Mouse (Mus musculus) erythroblast, embryonic 14.5 days (primary cell): Measurements from ENCODE around the gene Hint2. TPM values are rescaled to one million over a fixed set of nuclear protein-coding genes. Genes with fewer than 3 reads are reported as not detected.

Experiments used
- H3K27me3 ChIP-seq: 2 replicates; pipeline ENCODE4 v1.6.1; 2012; ENCODE audit warnings: inconsistent platforms; ENCODE audit not compliant: control insufficient read depth
- H3K36me3 ChIP-seq: 2 replicates; pipeline ENCODE4 v1.6.1; 2012; ENCODE audit warnings: mild to moderate bottlenecking, inconsistent platforms; ENCODE audit not compliant: control insufficient read depth
- H3K4me1 ChIP-seq: 2 replicates; pipeline ENCODE4 v1.6.1; 2012; ENCODE audit warnings: inconsistent platforms; ENCODE audit not compliant: control insufficient read depth
- H3K4me3 ChIP-seq: replicated peaks from 2 replicates; pipeline ENCODE3; 2012; ENCODE audit warnings: moderate library complexity, mild to moderate bottlenecking, inconsistent platforms
- H3K9me3 ChIP-seq: 2 replicates; pipeline ENCODE4 v1.6.1; 2012; ENCODE audit warnings: low read length, inconsistent platforms, mixed read lengths; ENCODE audit not compliant: control insufficient read depth
- GATA1 ChIP-seq: IDR thresholded peaks from 2 replicates; pipeline ENCODE4 v1.6.1; 2012; ENCODE audit warnings: low read length, inconsistent platforms, mixed read lengths
- TAL1 ChIP-seq: IDR thresholded peaks from 3 replicates; pipeline ENCODE4 v1.6.1; 2012; ENCODE audit warnings: low read length, inconsistent platforms, mixed read lengths
- polyA plus RNA-seq: library from polyadenylated mRNA; stranded (reverse); fragments of >175 nt; gene quantifications from 2 replicates; pipeline ENCODE4 v1.2.3, GENCODE M21; 2012

Gene Hint2
- polyA plus RNA-seq, 1 experiment: 3.9 TPM

DNA sequence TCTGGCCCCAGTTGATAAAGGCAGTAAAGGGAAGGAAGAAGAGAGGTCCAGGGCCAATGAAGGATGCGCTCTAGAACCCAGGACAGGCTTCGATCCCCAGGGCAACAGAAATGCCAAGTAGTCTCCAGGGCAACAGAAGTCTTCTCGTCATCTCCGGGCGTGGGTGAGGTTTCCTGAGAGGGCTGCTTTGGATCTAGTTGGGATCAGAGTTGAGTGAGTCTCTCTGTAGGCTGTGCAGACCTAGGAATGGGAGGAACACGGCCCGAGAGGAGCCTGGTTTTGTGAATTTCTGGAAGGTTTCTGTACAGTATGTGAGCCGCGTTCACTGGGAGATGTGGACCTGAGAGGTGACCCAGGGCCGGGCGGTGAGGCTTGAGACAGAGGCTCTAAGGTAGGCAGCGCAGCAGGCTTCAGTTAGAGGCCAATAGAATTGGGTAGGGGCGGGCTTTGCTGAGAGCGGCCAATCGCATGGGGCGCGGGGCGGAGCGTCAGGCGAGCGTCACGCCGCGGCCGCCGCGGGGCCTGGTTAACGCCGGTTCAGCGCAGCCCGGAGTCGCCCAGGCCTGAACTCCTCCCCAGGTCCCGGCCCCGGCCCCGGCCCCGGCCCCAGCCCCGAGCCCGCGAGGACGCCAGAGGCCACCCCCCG is 12.6 kb upstream of the Hint2 start, which contains the start of the genes Tmem8b and Fam221b:
Tmem8b (plus strand) TSS at position 190 of the 646 bp plus-strand sequence.
Fam221b (minus strand) TSS at position 364 of the 646 bp plus-strand sequence.
- Histone ChIP-seq H3K36me3 (no peaks in the 10 kb centered on the region), H3K4me1 (peaks cover 30% of the 10 kb centered on the region), H3K9me3 (no peaks in the 10 kb centered on the region), H3K27me3 (peaks cover 30% of the 10 kb centered on the region), H3K4me3 (peak within 1 kb of the TSS; percentile 72)
- TF ChIP-seq TAL1 (no peak), GATA1 (no peak)

DNA sequence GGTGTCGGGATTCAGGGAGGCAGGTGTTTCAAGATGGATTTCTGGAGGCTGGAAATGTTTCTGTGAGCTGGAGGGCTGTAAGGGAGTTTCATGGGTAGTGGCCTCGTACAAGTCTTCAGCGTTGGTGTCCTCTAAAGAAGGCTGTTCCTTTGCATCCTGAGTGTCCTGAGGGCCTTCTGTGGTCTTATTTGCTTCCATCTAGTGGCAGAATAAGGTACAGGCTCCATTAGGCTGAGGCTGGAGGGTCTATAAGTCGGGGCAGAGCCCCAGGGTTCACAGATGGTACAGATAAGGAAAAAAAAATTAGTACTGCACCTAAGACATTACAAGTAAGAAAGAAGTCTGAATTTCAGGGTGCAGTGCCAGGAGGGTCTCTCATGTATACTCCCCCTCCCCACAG is 10.1 kb upstream of the Hint2 start:
- Histone ChIP-seq H3K9me3 (no peaks in the 10 kb centered on the region), H3K4me1 (peaks cover 30% of the 10 kb centered on the region), H3K36me3 (no peaks in the 10 kb centered on the region), H3K27me3 (peaks cover 52% of the 10 kb centered on the region), H3K4me3 (no peak overlapping the region)
- TF ChIP-seq TAL1: no peak
- no peak for TF ChIP-seq GATA1

DNA sequence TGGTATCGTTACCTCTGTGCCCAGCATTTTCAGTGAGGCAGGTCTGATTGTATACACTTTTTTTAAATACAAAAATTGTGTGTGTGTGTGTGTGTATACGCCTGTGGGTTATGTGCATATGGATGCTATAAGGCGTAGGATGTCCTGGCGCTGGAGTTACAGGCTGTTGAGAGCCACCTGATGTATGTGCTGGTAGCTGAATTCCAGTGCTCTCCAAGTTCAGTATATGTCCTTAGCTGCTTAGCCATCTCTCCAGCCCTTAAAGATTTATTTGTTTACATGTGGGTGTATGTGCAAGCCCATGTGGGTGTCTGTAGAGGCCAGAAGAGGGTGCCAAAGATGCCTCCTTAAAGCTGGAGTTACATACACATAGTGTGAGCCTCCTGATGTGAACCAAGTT is 880 bp upstream of the Hint2 start:
- H3K27me3 ChIP-seq: peaks cover 18% of the 10 kb centered on the region
- H3K9me3 ChIP-seq: no peaks in the 10 kb centered on the region
- TF ChIP-seq GATA1 (no peak), TAL1 (no peak)
- no peaks in the 10 kb centered on the region for H3K36me3 ChIP-seq
- H3K4me1 ChIP-seq: peaks cover 39% of the 10 kb centered on the region
- H3K4me3 ChIP-seq: peak overlapping the region; percentile 83

DNA sequence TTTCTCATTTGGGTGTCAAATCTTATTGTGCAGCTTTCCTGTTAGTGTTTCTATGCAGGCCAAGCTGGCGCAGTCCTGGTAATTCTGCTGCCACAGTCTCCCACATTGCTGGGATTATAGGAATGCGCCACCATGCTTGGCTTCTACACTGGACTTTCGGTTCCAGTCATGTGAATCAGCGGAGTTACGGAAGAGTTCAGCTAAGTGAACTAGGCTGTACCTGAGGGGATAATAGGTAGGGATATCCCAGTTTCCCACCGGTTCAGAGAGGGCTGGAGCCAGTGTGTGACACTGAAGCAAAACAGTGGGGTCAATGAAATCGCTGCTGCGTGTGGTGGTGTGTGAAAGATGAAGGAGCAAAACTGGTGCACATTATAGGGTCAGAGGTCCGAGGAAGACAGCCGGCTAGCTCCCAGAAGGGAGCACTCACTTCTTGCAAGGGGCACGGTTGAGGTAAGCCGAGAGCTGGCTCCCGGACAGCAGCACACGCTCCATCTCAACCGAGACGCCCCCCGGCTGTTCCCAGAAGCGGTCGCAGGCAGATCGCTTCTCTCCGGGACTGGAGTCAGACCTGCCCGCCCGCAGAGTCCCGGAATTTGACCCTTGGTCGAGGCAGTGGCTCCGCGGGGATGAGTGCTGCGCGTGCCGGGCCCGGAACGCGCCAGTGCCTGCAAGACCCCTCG is 469 bp downstream of the Hint2 start:
- Histone ChIP-seq H3K36me3 (no peaks in the 10 kb centered on the region), H3K4me1 (peaks cover 39% of the 10 kb centered on the region), H3K4me3 (peak overlapping the region; percentile 83), H3K27me3 (peaks cover 4% of the 10 kb centered on the region), H3K9me3 (no peaks in the 10 kb centered on the region; the same call in 1 of the 2 replicates)
- no peak for TF ChIP-seq GATA1
- TF ChIP-seq TAL1: no peak

DNA sequence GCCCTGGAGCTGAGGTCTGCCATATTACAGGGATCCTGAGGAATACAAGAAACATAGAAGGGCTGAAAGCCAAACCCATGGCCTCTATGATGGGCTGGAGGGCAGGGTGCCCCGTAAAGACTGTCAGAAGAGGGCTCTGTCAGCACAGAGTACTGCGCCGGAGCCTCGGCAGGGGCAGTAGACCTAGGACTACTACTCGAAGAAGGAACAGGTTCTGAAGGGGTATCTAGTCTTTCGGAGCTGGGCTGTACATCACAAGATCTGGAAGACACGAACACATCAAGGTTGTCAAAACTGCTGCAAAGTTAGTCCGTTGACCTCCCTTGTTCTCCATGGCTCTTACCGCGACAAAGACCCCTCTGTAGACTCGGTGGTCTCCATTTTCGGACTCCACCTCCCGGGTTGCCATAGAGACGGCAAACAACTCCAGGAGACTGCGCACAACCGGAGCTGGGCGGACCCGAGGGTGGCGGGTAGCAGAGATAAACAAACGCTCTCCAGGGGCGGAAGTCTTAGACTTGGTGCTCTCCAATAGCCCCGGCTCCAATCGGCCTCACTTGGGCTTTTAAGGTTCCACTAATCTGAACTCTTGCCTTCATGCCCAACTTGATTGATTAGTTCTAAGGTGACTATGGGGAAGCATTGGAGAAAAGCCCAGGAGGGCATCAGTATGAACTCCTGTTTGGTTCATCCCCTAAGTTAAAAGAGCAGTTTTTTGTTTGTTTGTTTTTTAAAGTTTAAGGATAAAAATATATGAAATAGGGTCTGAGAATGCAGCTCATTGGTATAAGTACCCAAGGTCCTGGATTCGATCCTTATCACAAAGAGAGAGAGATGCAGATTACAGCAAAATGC is 2.9 kb downstream of the Hint2 start, which contains the start of gene Spag8:
Spag8 (minus strand) TSS at position 434 of the 855 bp plus-strand sequence.
- TF ChIP-seq GATA1 (no peak), TAL1 (no peak)
- Histone ChIP-seq H3K4me3 (peak within 1 kb of the TSS; percentile 58), H3K27me3 (peaks cover 3% of the 10 kb centered on the region; the same call in 1 of the 2 replicates)

DNA sequence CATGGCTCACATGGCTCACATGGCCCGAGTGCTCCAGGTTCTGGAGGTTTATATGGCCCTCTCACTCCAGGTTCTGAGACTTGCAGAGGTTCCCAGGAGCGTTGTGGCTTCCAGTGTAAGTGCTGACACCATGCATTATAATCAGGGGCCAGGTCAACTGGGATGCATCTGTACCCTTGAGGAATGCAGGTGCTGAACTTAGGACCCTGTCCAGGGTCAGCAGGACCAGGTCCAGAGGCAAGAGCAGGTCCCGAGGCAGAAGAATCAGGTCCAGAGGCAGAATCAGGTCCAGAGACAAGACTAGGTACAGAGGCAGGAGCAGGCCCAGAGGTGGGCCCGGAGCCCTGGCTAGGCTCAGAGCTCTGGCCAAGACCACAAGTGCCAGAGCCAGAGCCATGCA is 3.5 kb downstream of the Hint2 start:
- H3K4me3 ChIP-seq: no peak overlapping the region
- peaks cover 3% of the 10 kb centered on the region; the same call in 1 of the 2 replicates for H3K27me3 ChIP-seq
- TF ChIP-seq GATA1: no peak
- TF ChIP-seq TAL1: no peak
- peaks cover 11% of the 10 kb centered on the region for H3K9me3 ChIP-seq
- peaks cover 39% of the 10 kb centered on the region for H3K4me1 ChIP-seq
- H3K36me3 ChIP-seq: no peaks in the 10 kb centered on the region

More for the DNA sequence above, 2.9 kb downstream of the Hint2 start, which contains the start of gene Spag8:
- no peaks in the 10 kb centered on the region for H3K36me3 ChIP-seq
- H3K9me3 ChIP-seq: peaks cover 11% of the 10 kb centered on the region
- peaks cover 39% of the 10 kb centered on the region for H3K4me1 ChIP-seq

DNA sequence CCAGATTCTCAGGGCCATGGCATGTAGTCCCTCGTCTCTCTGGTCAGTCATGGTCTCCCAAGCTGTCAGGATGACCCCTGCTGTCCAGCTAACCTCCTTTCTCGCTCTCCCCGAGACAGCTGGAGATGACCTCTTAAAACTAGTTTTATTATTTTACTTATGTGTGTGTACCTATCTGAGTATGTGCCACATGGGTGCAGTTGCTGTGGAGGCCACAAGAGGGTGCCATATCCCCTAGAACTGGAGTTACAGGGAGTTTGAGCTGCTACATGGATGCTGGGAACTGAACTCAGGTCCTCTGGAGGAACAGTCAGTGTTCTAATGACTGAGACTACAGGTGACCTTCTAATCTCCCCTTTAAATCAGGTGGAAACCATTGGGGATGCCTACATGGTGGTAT is 6.5 kb downstream of the Hint2 start:
- no peak overlapping the region for H3K4me3 ChIP-seq
- H3K27me3 ChIP-seq: peaks cover 3% of the 10 kb centered on the region
- peaks cover 19% of the 10 kb centered on the region for H3K4me1 ChIP-seq
- H3K9me3 ChIP-seq: peaks cover 11% of the 10 kb centered on the region
- TF ChIP-seq GATA1 (no peak), TAL1 (no peak)
- no peaks in the 10 kb centered on the region for H3K36me3 ChIP-seq

DNA sequence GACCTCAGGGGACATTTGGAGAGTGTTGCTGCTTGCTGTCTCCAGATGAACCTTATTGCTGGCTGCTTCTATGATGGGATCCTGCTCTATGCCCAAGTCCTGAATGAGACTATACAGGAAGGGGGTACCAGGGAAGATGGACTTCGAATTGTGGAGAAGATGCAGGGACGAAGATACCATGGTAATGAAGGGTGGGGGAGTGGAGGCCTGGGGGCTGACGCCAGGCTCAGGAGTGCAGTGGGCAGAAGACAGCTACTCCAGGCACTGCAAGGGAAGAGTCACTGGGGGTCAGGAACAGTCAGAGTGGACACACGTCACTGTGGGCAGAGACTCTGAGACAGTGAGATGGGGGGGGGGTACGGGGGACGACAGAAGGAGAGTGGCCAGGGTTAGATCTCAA is 15.8 kb downstream of the Hint2 start:
- Histone ChIP-seq H3K4me3 (no peak overlapping the region), H3K36me3 (no peaks in the 10 kb centered on the region), H3K9me3 (no peaks in the 10 kb centered on the region), H3K27me3 (no peaks in the 10 kb centered on the region; the same call in none of the 2 replicates), H3K4me1 (peaks cover 3% of the 10 kb centered on the region)
- TF ChIP-seq TAL1: no peak
- TF ChIP-seq GATA1: no peak

DNA sequence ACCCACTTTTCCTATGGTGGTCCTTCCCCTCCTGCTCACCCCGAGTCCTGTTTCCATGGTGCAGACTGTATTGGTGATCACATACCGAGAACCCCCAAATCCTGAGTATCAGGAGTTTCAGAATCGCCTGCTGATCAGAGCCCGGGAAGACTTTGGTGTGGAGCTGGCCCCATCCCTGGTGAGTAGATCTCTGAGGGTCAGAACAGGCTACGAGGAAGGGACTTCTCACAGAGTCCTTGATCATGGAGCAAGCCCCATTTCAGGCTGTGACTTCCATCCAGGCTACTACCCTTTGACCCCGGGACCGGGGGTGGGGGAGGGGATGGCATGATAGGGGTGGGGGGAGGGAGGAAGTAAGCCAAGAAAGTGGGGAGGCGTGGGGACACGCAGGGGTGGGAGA is 16.2 kb downstream of the Hint2 start:
- Histone ChIP-seq H3K27me3 (no peaks in the 10 kb centered on the region; the same call in none of the 2 replicates), H3K36me3 (no peaks in the 10 kb centered on the region), H3K4me3 (no peak overlapping the region), H3K9me3 (no peaks in the 10 kb centered on the region), H3K4me1 (peaks cover 7% of the 10 kb centered on the region)
- TF ChIP-seq TAL1 (no peak), GATA1 (no peak)
